Mouse (Mus musculus) embryonic stem cell, embryonic (primary cell): Measurements from ENCODE around the gene Pid1.

ENCODE experiments used
- CTCF ChIA-PET, 4 experiments: fragments of 300-600 bp in 2 of 4; fragments of 350-600 bp in 2 of 4; sonication (Branson Sonifier 250); formaldehyde crosslinking; loops; one replicate each; lab custom pipeline; 2022; ENCODE audit warnings: inconsistent platforms in 2 of 4; lab: Charles Lee
- POLR2A ChIA-PET, 4 experiments: fragments of 300-600 bp in 2 of 4; fragments of 350-600 bp in 2 of 4; sonication (Branson Sonifier 250); formaldehyde crosslinking; loops; one replicate each; lab custom pipeline; 2022; ENCODE audit warnings: antibody characterized with exemption in 4 of 4, inconsistent platforms in 1 of 4; lab: Charles Lee

The Pid1 gene

GRCm38 (mm10) chr1:84363967-84364366 lies at the start of gene Pid1:
Pid1 (minus strand) TSS chr1:84364180.
- ChIA-PET POLR2A (no interaction called here), CTCF (no interaction called here)

DNA sequence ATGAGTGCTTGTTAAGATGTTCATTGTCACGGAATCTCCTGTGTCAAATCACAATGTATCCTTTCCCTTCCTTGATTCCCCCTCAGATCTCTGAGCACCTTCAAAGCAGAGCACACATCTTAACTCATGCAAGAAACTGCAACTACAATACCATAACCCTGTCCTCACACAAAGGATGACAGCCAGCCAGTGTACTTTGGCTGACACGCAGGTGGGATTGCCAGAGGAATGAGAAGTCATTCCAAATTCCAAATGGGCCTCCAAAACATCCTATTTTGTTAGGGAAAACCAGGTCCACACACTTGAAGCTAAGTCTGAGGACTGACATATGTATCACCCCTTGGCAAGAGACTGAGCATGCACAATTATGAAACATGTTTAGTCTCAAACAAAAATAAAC lies 45.5 kb upstream of the Pid1 start:
- CTCF ChIA-PET = no interaction called here

GRCm38 (mm10) chr1:84408873-84409272 lies 44.9 kb upstream of the Pid1 start:
- POLR2A ChIA-PET = interaction anchor here in 1 of 4 experiments (1.8 kb wide), 1 partner anchor 18 kb away, joined by 4 read pairs; no protein-coding TSS in a partner anchor
- CTCF ChIA-PET = interaction anchor here in 1 of 4 experiments (0.6 kb wide), 1 partner anchor 52 kb away, joined by 4 read pairs; no protein-coding TSS in a partner anchor

More for the DNA sequence above, 45.5 kb upstream of the Pid1 start:
- POLR2A ChIA-PET = no interaction called here

- POLR2A ChIA-PET = interaction anchor here in 3 of 4 experiments (0.6 to 2.1 kb wide), 5 partner anchors 11 to 544 kb away, joined by 3 to 5 read pairs (median 3); no protein-coding TSS in a partner anchor
- CTCF ChIA-PET = no interaction called here
These were observed 42.9 kb upstream of the Pid1 start for GRCm38 (mm10) chr1:84406891-84407290.

GRCm38 (mm10) chr1:84405551-84406290 lies 41.7 kb upstream of the Pid1 start:
- ChIA-PET POLR2A (interaction anchor here in 3 of 4 experiments (0.6 to 2.1 kb wide), 9 partner anchors 10 to 1584 kb away, joined by 3 to 5 read pairs (median 3); no protein-coding TSS in a partner anchor), CTCF (interaction anchor here in 1 of 4 experiments (1.2 kb wide), 1 partner anchor 65 kb away, joined by 3 read pairs; no protein-coding TSS in a partner anchor)

- ChIA-PET POLR2A (interaction anchor here in 3 of 4 experiments (0.6 to 1.3 kb wide), 9 partner anchors 10 to 228 kb away, joined by 3 to 5 read pairs (median 3); no protein-coding TSS in a partner anchor), CTCF (interaction anchor here in 2 of 4 experiments (1.2 to 1.5 kb wide), 2 partner anchors 66 to 528 kb away, joined by 3 read pairs; no protein-coding TSS in a partner anchor)
These were observed 40.9 kb upstream of the Pid1 start for GRCm38 (mm10) chr1:84404880-84405279.

DNA sequence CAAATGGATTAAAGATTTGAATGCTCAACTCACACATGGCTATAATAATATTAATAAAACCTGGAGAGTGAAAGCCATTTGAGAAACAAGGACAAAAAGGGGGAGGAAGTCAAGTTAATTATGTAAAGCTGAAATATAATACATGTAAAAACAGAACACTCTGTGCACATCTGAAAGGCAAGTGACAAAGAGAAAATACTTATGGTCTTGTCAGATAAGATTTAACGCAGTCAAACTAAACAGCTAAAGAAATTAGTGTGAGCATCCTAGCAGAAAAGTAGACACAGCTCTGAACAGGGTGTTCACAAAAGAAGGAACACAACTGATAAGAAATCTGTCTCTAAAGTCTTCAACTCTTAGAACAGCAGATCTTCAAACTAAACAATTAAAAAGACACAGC lies 38.2 kb upstream of the Pid1 start:
- ChIA-PET POLR2A (no interaction called here), CTCF (no interaction called here)

DNA sequence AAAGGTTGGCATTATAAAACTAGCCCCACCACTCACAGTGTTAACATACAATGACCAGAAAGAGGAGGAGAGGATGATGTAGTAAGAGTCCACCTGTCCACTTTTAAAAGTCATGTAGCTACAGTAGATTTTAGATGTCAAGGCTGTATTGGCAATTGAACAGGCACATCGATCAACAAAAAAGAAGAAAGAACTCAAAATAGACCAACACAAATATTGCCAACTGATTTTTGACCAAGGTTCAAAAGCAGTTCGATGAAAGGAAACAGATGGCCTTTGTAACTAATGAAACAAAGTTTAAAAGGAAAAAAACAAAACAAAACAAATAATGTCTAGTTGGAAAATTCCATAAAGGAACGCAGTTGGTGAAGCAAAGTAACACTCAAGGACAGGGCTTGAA lies 35.7 kb upstream of the Pid1 start:
- ChIA-PET CTCF (no interaction called here), POLR2A (no interaction called here)

- CTCF ChIA-PET = no interaction called here
- POLR2A ChIA-PET = no interaction called here
These were observed 35.1 kb upstream of the Pid1 start for GRCm38 (mm10) chr1:84399118-84399517.

DNA sequence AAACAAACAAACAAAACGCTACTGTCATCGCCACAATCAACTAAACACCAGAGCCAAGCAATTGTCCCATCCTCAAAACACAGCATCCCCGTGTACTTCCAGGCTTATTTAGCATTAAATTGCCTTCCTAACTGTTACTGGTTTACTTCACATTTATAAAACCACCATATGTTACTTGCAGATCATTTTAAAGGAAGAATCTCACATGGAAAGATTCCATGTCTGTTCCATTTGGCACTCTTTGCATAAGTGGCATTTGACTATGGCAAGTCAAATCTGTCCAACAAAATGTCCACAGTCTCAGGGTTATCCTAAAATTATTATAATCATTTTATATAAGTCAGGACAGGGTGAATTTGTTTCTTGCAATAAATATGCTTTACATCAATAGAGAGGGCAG lies 32.8 kb upstream of the Pid1 start:
- POLR2A ChIA-PET = no interaction called here
- CTCF ChIA-PET = no interaction called here

GRCm38 (mm10) chr1:84395928-84396327 lies 31.9 kb upstream of the Pid1 start:
- CTCF ChIA-PET = no interaction called here
- POLR2A ChIA-PET = interaction anchor here in 1 of 4 experiments (1.2 kb wide), 1 partner anchor 9 kb away, joined by 4 read pairs; no protein-coding TSS in a partner anchor

DNA sequence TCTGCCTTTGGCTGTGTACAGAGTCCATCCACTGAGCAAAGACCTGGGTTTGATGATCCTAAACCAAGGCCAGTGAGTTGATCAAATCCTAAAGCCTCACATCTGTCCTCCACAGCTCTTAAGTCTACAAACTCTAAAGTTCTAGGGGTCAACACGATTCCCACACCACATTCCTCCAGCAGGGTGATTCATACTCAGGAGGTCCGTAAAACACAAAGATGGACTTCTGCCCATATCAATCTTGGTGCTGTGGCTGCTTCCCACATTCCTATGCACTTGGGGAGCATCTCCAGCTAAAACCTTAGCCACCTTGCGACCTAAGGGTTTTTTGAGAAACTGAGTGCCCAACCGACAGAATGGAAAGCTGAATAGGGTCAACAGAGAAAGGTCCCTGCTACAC lies 27.0 kb upstream of the Pid1 start:
- CTCF ChIA-PET = no interaction called here
- POLR2A ChIA-PET = interaction anchor here in 1 of 4 experiments (0.5 to 1.4 kb wide), 2 partner anchors 17 to 1236 kb away, joined by 3 to 4 read pairs; no protein-coding TSS in a partner anchor

DNA sequence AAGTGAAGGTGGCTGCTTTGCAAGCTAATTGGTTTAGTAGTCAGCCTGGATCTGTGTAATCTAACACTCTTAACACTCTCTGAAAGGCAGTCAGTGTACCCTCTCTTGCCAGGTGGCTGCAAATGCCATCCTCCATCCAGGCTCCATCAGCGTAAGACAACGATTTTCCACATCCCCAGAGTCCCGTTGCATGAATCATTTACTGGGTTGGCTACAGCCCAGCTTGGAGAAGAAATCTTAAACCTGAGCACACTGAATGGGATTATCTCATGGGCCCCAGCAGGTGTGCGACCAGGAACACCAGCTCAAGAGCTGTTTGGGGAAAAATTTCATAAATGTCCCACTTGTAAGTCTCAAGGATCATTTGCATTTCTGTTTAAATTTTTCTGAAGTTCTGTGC lies 23.6 kb upstream of the Pid1 start:
- ChIA-PET POLR2A (no interaction called here), CTCF (no interaction called here)

DNA sequence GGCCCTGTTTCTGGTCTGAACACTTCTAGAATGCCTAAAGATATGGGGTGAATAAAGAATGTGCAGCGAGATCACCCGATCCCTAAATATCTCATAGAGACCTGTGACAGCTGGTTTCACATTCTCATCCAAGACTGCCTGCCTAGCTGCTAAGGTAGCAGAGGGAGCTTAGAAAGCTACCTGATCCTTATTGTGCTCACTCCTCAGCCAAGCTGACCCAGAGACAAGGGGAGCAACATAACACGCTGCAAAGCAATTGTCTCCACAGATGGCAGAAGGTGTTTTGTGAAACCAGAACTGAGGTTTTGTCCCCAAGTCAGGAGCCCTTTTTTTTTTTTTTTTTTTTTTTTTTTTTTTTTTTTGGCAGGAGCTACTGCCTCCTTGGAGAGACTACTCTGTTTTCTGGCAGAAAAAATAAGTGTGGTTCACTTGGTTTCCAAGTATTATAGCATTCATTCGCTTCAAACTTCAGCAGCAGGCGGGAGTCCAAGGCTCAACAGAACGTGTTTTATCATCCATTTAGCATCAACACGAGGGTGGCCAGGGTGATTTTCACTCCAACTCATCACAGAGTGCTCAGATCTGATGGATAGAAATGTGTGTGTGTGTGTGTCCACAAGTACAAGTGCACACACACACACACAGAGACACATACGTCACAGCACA lies 22.6 kb upstream of the Pid1 start:
- CTCF ChIA-PET = no interaction called here
- POLR2A ChIA-PET = interaction anchor here in 1 of 4 experiments (0.6 kb wide), 1 partner anchor 1258 kb away, joined by 3 read pairs; no protein-coding TSS in a partner anchor

GRCm38 (mm10) chr1:84382709-84383108 lies 18.7 kb upstream of the Pid1 start:
- POLR2A ChIA-PET = interaction anchor here in 2 of 4 experiments (0.6 to 1.1 kb wide), 3 partner anchors 12 to 253 kb away, joined by 3 read pairs; no protein-coding TSS in a partner anchor
- CTCF ChIA-PET = no interaction called here

DNA sequence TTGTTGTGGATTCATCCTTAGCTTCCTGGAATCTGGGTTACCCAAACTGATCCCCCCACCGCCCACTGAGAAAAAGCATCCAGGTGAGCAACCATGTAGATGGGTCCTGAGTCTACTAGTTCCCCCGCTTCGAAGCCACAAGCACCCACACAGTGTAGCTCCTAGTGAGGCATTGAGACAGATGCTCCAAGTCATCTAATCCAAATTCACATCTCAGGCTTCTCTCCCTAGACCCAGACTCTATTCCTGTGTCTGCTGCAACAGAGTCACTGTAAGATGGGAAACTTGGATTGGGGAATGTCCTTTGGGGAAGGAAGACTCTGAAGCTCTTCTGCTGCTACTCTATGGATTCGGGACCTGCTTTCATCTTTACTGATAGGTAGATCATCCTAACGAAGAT lies 18.1 kb upstream of the Pid1 start:
- CTCF ChIA-PET = no interaction called here
- POLR2A ChIA-PET = interaction anchor here in 2 of 4 experiments (0.6 to 1.1 kb wide), 2 partner anchors 12 to 43 kb away, joined by 3 to 5 read pairs; no protein-coding TSS in a partner anchor

- ChIA-PET CTCF (no interaction called here), POLR2A (interaction anchor here in 1 of 4 experiments (1.1 kb wide), 1 partner anchor 24 kb away, joined by 3 read pairs; no protein-coding TSS in a partner anchor)
These were observed 16.9 kb upstream of the Pid1 start for GRCm38 (mm10) chr1:84380895-84381294.

DNA sequence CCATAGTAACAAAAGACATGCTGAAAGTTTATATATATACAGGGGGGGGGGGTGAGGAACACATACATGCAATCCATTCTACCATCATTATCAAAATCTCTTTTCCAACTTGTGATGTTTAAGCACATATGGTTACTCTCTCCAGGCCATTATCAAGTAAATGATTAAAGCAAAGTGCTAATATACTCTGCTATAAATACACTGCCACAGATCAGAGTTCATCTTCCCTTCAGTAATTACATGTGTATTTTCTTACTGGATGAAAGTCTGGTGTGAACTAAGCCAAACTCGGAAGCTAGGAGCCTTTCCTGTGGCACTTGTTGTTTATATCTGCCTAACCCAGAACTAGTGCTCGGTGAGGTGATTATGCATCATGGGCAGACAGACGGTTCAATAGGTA lies 3.8 kb upstream of the Pid1 start:
- POLR2A ChIA-PET = interaction anchor here in 1 of 4 experiments (0.7 kb wide), 1 partner anchor 562 kb away, joined by 4 read pairs; no protein-coding TSS in a partner anchor
- CTCF ChIA-PET = interaction anchor here in 1 of 4 experiments (0.6 kb wide), 1 partner anchor 85 kb away, joined by 3 read pairs; no protein-coding TSS in a partner anchor

DNA sequence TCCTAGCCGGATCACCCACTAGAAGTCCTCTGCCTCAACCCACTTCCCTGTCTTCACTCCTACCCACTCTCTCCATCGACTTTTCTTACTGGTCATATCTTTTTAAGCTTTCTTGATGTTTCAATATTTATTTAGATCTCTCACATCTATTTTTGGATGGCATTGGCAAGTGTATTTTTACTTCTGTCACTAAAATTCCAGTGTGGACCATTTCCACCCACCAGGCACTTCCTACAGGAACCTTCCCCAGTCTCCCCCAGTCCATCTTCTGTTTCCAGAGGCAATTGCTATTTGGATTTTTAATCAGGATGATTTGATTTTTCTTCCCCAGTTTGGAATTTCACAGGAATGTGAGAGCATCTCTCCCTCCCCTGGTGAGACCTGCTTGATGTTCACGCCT lies 2.6 kb upstream of the Pid1 start:
- ChIA-PET POLR2A (no interaction called here), CTCF (no interaction called here)
